Mouse (Mus musculus) ovary, postnatal 36 days (tissue): ENCODE measurements around the gene Siae.

Experiments
- DNase-seq: peaks from one replicate; pipeline ENCODE4 v3.0.0; 2022; ENCODE audit warnings: low spot score, mixed read lengths

Siae gene

GRCm38 (mm10) chr9:37675287-37675686 lies 119.8 kb downstream of the Siae start:
- no peak for DNase-seq

- no peak for DNase-seq
Observed at GRCm38 (mm10) chr9:37681123-37681522, 125.6 kb downstream of the Siae start.

- DNase-seq: no peak
Observed at GRCm38 (mm10) chr9:37687288-37687940, 131.9 kb downstream of the Siae start.

GRCm38 (mm10) chr9:37687941-37688303 lies 132.4 kb downstream of the Siae start:
- no peak for DNase-seq

- DNase-seq: no peak
Observed at GRCm38 (mm10) chr9:37689970-37690686, 134.6 kb downstream of the Siae start.
